Mouse (Mus musculus) urinary bladder, postnatal 14 days (tissue): ENCODE measurements at regions not wholly inside any gene's neighbourhood (a gene's known extent, or its start where the extent isn't known, plus 50 kb on each side); places are given as distances from the start of the nearest gene placed in this dataset.
A peak's percentile ranks its signal among the peaks of the same experiment; 100 is the strongest.

Experiments
- DNase-seq: peaks from one replicate; pipeline ENCODE4 v3.0.0; 2021; ENCODE audit warnings: low spot score

DNA sequence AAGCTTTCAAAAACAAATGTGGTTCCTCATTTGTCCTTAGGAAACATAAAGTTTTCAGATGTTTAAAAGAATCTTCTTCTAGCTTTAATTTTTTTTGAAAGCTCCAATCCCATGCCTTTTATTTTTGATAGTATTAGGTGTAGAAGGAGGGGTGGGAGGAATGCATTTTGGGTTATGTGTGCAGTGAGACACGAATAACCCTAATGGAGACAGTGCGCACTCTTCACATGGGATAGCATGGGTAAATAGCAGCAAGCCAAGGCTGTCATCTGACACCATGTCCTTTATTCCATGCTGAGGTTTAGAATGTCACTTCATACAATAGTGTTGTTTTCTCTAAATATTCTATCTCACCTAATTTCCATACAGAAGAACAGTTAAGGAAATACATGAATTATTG lies 60.7 kb upstream of the Ifne start:
- DNase-seq = no peak

DNA sequence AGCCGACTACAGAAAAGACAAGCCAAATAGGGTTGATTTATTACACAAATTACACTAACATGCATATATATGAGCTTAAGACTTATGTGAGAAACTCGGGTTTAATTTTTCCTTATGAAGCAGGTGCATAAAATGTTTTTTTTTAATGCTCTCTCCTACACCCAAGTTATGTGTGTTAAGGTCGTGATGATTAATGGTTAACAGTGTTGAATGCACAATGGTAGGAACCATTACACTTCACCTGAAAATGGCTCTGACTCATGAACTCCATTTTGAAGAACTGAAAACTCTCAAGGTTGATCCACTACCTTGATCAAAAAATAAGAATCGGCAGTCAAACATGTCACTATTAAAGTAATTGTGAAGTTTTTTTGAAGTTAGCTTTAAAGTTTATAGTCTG lies 59.4 kb upstream of the Ifne start:
- no peak for DNase-seq

DNA sequence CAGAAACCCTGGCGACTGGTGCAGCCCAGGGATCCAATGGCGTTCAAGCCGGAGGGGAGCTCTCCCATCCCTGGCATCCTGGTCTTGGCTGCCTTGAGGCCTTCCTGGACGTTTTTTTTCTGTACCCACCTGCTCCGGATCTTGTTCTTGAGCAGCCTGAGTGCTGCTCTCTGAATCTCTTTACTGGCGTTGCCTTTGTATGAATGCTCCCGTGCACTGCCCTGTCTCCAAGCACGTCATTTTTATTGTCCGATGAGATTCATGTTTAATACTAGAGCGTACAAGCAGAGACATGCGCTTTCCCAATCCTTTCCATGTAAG lies 58.7 kb upstream of the Ifne start:
- DNase-seq = no peak

DNA sequence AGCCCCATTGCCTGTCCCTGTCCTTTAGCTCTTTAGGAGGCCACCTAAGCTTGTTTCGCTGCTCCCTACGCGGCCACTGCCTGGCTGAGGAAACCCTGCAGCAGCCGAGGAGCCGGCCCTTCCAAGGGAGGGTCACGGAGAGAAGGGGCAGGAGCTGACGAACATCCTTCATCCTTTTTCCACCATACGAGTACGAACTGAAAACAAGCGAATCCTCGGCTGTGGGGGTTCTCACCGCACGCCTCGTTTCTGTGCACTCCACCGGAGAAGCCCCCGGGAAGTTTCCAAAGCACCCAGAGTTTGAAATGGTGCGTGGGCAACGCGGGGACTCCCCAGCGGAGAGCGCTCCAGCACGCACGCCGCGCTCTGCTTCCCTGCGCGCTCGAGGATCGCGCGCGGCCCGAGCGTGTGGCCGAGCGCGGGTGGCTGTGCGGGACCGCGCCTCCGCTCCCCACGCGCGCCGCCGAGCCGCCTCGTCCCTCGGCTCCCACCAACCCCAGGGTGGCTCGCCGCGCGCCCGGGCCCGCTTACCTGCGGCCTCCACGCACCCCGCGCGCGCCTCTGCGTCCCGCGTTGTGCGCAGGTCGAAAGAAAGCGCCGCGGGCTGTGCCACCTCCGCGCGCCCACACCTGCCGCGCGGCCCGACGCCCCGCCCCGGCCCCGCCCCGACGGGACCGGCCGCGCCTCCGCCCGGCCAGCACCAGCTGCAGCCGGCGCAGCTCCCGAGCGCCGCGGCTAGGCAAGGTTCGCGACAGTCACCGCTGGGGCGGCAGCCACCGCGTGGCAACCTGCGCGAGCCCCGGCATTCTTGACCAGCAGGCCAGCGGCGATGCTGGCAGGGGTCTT lies 58.1 kb upstream of the Ifne start:
- peak; percentile 69 for DNase-seq

DNA sequence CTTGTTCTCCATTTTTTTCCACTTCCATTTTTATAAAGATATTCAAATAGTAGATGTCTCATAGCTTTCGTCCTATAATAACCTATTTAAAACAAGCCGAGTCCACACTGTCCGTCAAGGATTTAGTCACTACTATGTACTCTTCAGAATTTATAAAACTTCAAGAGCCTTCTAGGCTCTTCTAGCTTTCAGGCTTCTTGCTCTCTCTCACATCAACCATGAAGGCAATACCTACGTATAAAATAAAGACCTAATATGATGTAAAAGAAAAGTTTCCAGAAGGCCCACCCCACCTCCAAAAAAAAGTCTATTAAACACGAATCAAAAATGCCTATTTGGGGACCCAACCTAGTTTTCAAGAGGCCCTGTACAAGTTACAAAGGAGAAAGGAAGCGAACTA lies 57.0 kb upstream of the Ifne start:
- DNase-seq = no peak

DNA sequence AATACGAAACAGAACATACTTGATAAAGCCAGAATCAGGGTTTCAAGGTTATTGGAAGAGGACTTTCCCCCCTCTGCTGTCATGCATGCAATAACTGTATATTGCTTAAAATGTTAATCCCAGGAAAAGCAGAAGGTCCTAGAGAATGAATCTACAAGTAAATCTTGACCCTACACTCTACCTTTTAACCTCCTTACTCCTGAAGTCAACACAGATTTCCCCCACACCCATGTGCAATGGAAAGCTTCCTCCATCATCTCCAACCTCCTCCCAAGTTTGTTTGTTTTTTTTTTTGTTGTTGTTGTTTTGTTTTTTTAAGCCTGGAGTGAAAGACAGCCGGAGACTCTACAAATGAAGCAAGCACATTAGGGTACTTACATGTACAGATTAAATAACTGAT lies 55.9 kb upstream of the Ifne start:
- no peak for DNase-seq

DNA sequence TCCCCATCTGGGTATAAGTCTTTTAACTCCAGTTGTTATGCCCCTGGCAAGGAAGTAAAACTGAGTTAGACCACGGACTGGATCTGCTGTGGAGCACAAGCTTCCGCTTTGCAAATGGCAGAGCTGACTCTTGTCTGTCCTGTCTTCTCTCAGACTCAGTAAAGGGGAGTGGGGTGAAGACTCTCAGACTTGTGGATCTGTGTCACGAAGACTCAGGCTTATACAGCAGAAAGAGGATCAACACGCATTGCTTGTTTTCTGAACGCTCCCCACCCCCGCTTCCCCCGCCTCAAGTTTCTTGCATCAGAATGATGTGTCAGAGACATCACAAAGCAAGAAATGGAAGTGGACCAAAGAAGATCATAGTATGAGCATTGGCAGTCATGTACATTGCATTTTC lies 55.3 kb upstream of the Ifne start:
- no peak for DNase-seq

DNA sequence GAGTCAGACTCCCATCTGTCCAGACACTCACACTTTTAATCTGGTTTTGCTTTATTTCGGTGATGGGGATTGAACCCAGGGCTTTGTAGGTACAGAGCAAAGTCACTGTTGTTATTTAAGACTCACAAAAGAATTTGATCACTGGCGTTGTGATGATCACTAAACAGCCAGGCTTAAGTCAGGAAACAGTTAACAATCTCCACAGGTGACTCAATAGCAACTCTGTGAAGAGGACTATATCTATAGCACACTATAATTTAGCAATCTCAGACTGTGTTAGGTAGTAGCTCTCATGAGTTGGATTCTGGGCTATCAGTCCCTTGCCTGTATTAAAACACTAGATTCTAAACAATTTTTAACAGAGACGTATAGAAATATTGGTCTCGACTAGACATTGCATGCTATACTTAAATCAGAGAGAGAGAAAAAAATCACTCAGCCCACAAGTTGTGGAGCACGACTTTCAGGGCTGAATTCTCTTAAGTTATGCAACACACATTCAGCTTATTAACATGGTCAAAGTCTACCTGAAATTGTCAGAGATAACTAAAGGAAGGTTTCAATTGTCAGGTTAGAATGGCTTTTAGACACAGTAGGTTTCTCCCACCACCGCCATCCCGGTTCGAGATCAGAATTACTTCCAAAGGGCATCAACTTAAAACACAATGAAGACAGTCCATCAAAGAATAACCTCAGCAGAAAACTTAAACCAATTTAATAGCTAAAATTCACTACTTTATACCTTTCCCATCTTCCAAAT lies 54.4 kb upstream of the Ifne start:
- no peak for DNase-seq

DNA sequence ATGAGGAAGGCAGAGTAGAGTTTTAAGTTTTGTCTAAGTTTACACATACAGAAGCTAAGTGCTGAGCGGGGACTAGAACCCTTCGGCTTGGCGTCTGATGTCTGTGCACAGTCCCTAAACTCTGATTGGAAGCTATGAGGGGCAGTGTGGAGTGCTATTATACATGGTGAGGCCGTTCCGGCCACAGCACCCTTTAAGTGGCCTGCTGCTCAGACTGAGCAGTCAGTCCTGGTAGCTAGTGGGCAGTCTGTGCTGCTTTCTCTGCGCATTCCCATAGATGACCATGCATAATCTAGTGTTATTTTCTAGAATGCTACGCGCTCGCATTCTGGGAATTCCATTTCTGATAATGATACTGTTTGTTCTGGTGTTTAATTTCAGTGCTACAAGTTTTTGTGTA lies 51.2 kb upstream of the Ifne start:
- DNase-seq = no peak
